Mouse (Mus musculus): Measurements from ENCODE around the gene Runx2.

Gene Runx2

GRCm38 (mm10) chr17:44654503-44654902 lies 160.1 kb downstream of the Runx2 start:
- DNase-seq, result no peak

GRCm38 (mm10) chr17:44653081-44653480 lies 161.5 kb downstream of the Runx2 start:
- no peak for DNase-seq

GRCm38 (mm10) chr17:44652054-44652453 lies 162.5 kb downstream of the Runx2 start:
- DNase-seq, result no peak

- no peak for DNase-seq
These were observed 163.0 kb downstream of the Runx2 start for GRCm38 (mm10) chr17:44651613-44652012.

GRCm38 (mm10) chr17:44650431-44650830 lies 164.2 kb downstream of the Runx2 start:
- no peak for DNase-seq

GRCm38 (mm10) chr17:44649056-44649455 lies 165.5 kb downstream of the Runx2 start:
- DNase-seq, result no peak

- no peak for DNase-seq
These were observed 166.7 kb downstream of the Runx2 start for GRCm38 (mm10) chr17:44647916-44648315.

GRCm38 (mm10) chr17:44645146-44645545 lies 169.5 kb downstream of the Runx2 start:
- DNase-seq, result no peak

GRCm38 (mm10) chr17:44643260-44643659 lies 171.3 kb downstream of the Runx2 start:
- DNase-seq, result no peak

GRCm38 (mm10) chr17:44642126-44642525 lies 172.5 kb downstream of the Runx2 start:
- no peak for DNase-seq

GRCm38 (mm10) chr17:44640910-44641309 lies 173.7 kb downstream of the Runx2 start:
- DNase-seq, result no peak

- DNase-seq, result no peak
These were observed 175.2 kb downstream of the Runx2 start for GRCm38 (mm10) chr17:44639446-44639845.

- DNase-seq, result no peak
These were observed 177.3 kb downstream of the Runx2 start for GRCm38 (mm10) chr17:44637181-44637880.

- no peak for DNase-seq
These were observed 180.1 kb downstream of the Runx2 start for GRCm38 (mm10) chr17:44634486-44634885.

- no peak for DNase-seq
These were observed 180.8 kb downstream of the Runx2 start for GRCm38 (mm10) chr17:44633607-44634415.

- no peak for DNase-seq
These were observed 181.7 kb downstream of the Runx2 start for GRCm38 (mm10) chr17:44632941-44633340.

- no peak for DNase-seq
These were observed 182.3 kb downstream of the Runx2 start for GRCm38 (mm10) chr17:44632292-44632691.

- no peak for DNase-seq
These were observed 183.0 kb downstream of the Runx2 start for GRCm38 (mm10) chr17:44631577-44631976.

- no peak for DNase-seq
These were observed 187.3 kb downstream of the Runx2 start for GRCm38 (mm10) chr17:44627317-44627716.

GRCm38 (mm10) chr17:44623707-44624106 lies 190.9 kb downstream of the Runx2 start:
- DNase-seq, result no peak

GRCm38 (mm10) chr17:44623271-44623670 lies 191.3 kb downstream of the Runx2 start:
- no peak for DNase-seq

GRCm38 (mm10) chr17:44620456-44620855 lies 194.1 kb downstream of the Runx2 start:
- no peak for DNase-seq

GRCm38 (mm10) chr17:44618691-44619090 lies 195.9 kb downstream of the Runx2 start:
- peak; percentile 48 for DNase-seq

- DNase-seq, result peak; percentile 70
These were observed 196.4 kb downstream of the Runx2 start for GRCm38 (mm10) chr17:44618175-44618574.
